Mouse (Mus musculus) ES-E14 (cell line): ENCODE measurements around the gene Me1. TPM values are rescaled to one million over a fixed set of nuclear protein-coding genes. Genes with fewer than 3 reads are reported as not detected.
A peak's percentile ranks its signal among the peaks of the same experiment; 100 is the strongest.

Source experiments
- DNase-seq: peaks from one replicate; pipeline ENCODE4 v3.0.0-alpha.2; 2013; ENCODE audit warnings: low read depth, low spot score
- H3K27ac ChIP-seq: 2 replicates; pipeline ENCODE4 v1.5.1; 2012; ENCODE audit warnings: low read depth, mild to moderate bottlenecking, low read length, moderate library complexity, mixed read lengths; ENCODE audit not compliant: poor library complexity, insufficient read depth, severe bottlenecking
- H3K36me3 ChIP-seq: 2 replicates; pipeline ENCODE4 v1.6.1; 2012; ENCODE audit warnings: mild to moderate bottlenecking, low read length, moderate library complexity, mixed read lengths; ENCODE audit not compliant: control insufficient read depth, poor library complexity, insufficient read depth, severe bottlenecking
- H3K4me1 ChIP-seq, 2 experiments: fragments of 150-350 bp in 1 of 2; sonication (generic) in 1 of 2; 2 replicates each; pipeline ENCODE4 v1.6.1; 2012; ENCODE audit warnings: low read length in 2 of 2, mild to moderate bottlenecking in 1 of 2, mixed read lengths in 1 of 2; ENCODE audit not compliant: control insufficient read depth in 2 of 2, insufficient read depth in 2 of 2, poor library complexity in 1 of 2
- H3K4me3 ChIP-seq, 2 experiments: fragments of 150-350 bp in 1 of 2; sonication (generic) in 1 of 2; 2 replicates each; pipeline ENCODE4 v1.5.1; 2012; ENCODE audit warnings: low read length in 2 of 2, low read depth in 1 of 2, mild to moderate bottlenecking in 1 of 2, mixed read lengths in 1 of 2; ENCODE audit not compliant: insufficient read depth in 1 of 2, poor library complexity in 1 of 2, severe bottlenecking in 1 of 2
- H3K9ac ChIP-seq: 2 replicates; pipeline ENCODE4 v1.6.1; 2012; ENCODE audit warnings: low read depth, mild to moderate bottlenecking, low read length, mixed read lengths; ENCODE audit not compliant: poor library complexity, insufficient read depth, severe bottlenecking
- H3K9me3 ChIP-seq: fragments of 150-350 bp; sonication (generic); 2 replicates; pipeline ENCODE4 v1.6.1; 2012; ENCODE audit warnings: low read depth, mild to moderate bottlenecking, low read length; ENCODE audit not compliant: control insufficient read depth, insufficient read depth
- CHD2 ChIP-seq: IDR thresholded peaks from 2 replicates; pipeline ENCODE4 v1.6.1; 2014; ENCODE audit warnings: mild to moderate bottlenecking, low read depth, low read length, inconsistent platforms
- HCFC1 ChIP-seq: IDR thresholded peaks from 2 replicates; pipeline ENCODE4 v1.6.1; 2012; ENCODE audit warnings: low read length, inconsistent platforms, borderline replicate concordance; ENCODE audit not compliant: insufficient read depth
- MAFK ChIP-seq: IDR thresholded peaks from 2 replicates; pipeline ENCODE4 v1.6.1; 2014; ENCODE audit warnings: mild to moderate bottlenecking, low read depth, low read length, inconsistent platforms; ENCODE audit not compliant: insufficient read depth
- ZC3H11A ChIP-seq: IDR thresholded peaks from 2 replicates; pipeline ENCODE4 v1.6.1; 2012; ENCODE audit warnings: low read depth, mild to moderate bottlenecking, inconsistent platforms, low read length, borderline replicate concordance
- ZNF384 ChIP-seq: IDR thresholded peaks from 2 replicates; pipeline ENCODE4 v1.6.1; 2012; ENCODE audit warnings: low read depth, low read length, inconsistent platforms
- in situ Hi-C, 2 experiments: fragments of 600-800 bp; cut with MboI; formaldehyde crosslinking; loops; one replicate each; pipeline ENCODE4 v1.15.1; 2025; ENCODE audit warnings: low sequenced_read_pairs in 2 of 2, inconsistent platforms in 1 of 2; ENCODE audit not compliant: unreplicated experiment in 2 of 2
- total RNA-seq: library from RNA; depleted of rRNA; stranded (reverse); fragments of 300-350 nt; gene quantifications from 2 replicates; pipeline ENCODE4 v1.2.3, GENCODE M21; 2012

Gene Me1
- total RNA-seq, 1 experiment: 13.4 TPM

GRCm38 (mm10) chr9:86691101-86691500 lies 4.7 kb downstream of the Me1 start:
- Histone ChIP-seq H3K36me3 (no peaks in the 10 kb centered on the region), H3K27ac (no peak overlapping the region), H3K9ac (no peak overlapping the region), H3K4me1 (no peaks in the 10 kb centered on the region), H3K9me3 (no peaks in the 10 kb centered on the region), H3K4me3 (no peak overlapping the region)
- in situ Hi-C loops: no loop called here
- no peak for DNase-seq
- no peak for TF ChIP-seq MAFK
- TF ChIP-seq ZNF384: no peak
- no peak for TF ChIP-seq ZC3H11A
- no peak for TF ChIP-seq HCFC1
- TF ChIP-seq CHD2: no peak

GRCm38 (mm10) chr9:86683713-86684209 lies 12.0 kb downstream of the Me1 start:
- no peak overlapping the region for H3K9ac ChIP-seq
- no peaks in the 10 kb centered on the region for H3K36me3 ChIP-seq
- in situ Hi-C loops: no loop called here
- no peak for DNase-seq
- no peak overlapping the region for H3K27ac ChIP-seq
- no peak overlapping the region for H3K4me3 ChIP-seq
- TF ChIP-seq MAFK (peak; percentile 67), ZC3H11A (no peak)
- no peaks in the 10 kb centered on the region for H3K9me3 ChIP-seq
- no peaks in the 10 kb centered on the region for H3K4me1 ChIP-seq

GRCm38 (mm10) chr9:86682844-86683243 lies 12.9 kb downstream of the Me1 start:
- in situ Hi-C loops: no loop called here
- Histone ChIP-seq H3K27ac (no peak overlapping the region), H3K4me3 (no peak overlapping the region), H3K4me1 (no peaks in the 10 kb centered on the region), H3K9ac (no peak overlapping the region), H3K9me3 (no peaks in the 10 kb centered on the region), H3K36me3 (no peaks in the 10 kb centered on the region)
- DNase-seq: no peak
- no peak for TF ChIP-seq MAFK
- TF ChIP-seq HCFC1: no peak
- TF ChIP-seq ZNF384: no peak
- TF ChIP-seq ZC3H11A: no peak
- no peak for TF ChIP-seq CHD2

GRCm38 (mm10) chr9:86682278-86682677 lies 13.5 kb downstream of the Me1 start:
- in situ Hi-C loops: no loop called here
- no peaks in the 10 kb centered on the region for H3K4me1 ChIP-seq
- TF ChIP-seq HCFC1: no peak
- no peak for TF ChIP-seq ZNF384
- TF ChIP-seq CHD2: no peak
- TF ChIP-seq MAFK: no peak
- no peak for TF ChIP-seq ZC3H11A
- no peak for DNase-seq
- H3K36me3 ChIP-seq: no peaks in the 10 kb centered on the region
- no peak overlapping the region for H3K4me3 ChIP-seq
- no peak overlapping the region for H3K27ac ChIP-seq
- H3K9ac ChIP-seq: no peak overlapping the region
- H3K9me3 ChIP-seq: no peaks in the 10 kb centered on the region

- TF ChIP-seq CHD2 (no peak), ZNF384 (no peak), ZC3H11A (no peak), HCFC1 (no peak), MAFK (no peak)
- H3K27ac ChIP-seq: no peak overlapping the region
- H3K4me3 ChIP-seq: no peak overlapping the region
- no peak overlapping the region for H3K9ac ChIP-seq
- H3K9me3 ChIP-seq: no peaks in the 10 kb centered on the region
- no peak for DNase-seq
- H3K36me3 ChIP-seq: no peaks in the 10 kb centered on the region
- in situ Hi-C loops: no loop called here
- H3K4me1 ChIP-seq: no peaks in the 10 kb centered on the region
Observed at GRCm38 (mm10) chr9:86680431-86680830, 15.3 kb downstream of the Me1 start.
